Mouse (Mus musculus) liver, embryonic 16.5 days (tissue): ENCODE results near the gene Spdye4b. TPM values are rescaled to one million over a fixed set of nuclear protein-coding genes. Genes with fewer than 3 reads are reported as not detected.
"Not testable (repeated sequence)": the region's sequence is repeated elsewhere in the genome, so short reads cannot be mapped to it uniquely, and the experiment has no call there.

Experiments used
- ATAC-seq: fragments of 200-750 bp; cut with Nextera tagmentation; 2 replicates; pipeline ENCODE4 v1.8.0; 2017; ENCODE audit warnings: low read depth, mild to moderate bottlenecking, moderate number of reproducible peaks, moderate library complexity
- H3K27ac ChIP-seq: fragments of 300-500 bp; sonication (generic); 2 replicates; pipeline ENCODE4 v1.5.1; 2014; ENCODE audit warnings: mild to moderate bottlenecking, low read length
- H3K27me3 ChIP-seq: fragments of 300-500 bp; sonication (generic); 2 replicates; pipeline ENCODE4 v1.6.1; 2014; ENCODE audit warnings: low read depth, low read length, mixed read lengths; ENCODE audit not compliant: control insufficient read depth, insufficient read depth
- H3K36me3 ChIP-seq: fragments of 300-500 bp; sonication (generic); 2 replicates; pipeline ENCODE4 v1.6.1; 2014; ENCODE audit warnings: mild to moderate bottlenecking; ENCODE audit not compliant: control insufficient read depth, insufficient read depth
- H3K4me1 ChIP-seq: fragments of 300-500 bp; sonication (generic); 2 replicates; pipeline ENCODE4 v1.6.1; 2014; ENCODE audit warnings: low read depth, low read length, mixed read lengths; ENCODE audit not compliant: control insufficient read depth
- H3K4me2 ChIP-seq: fragments of 300-500 bp; sonication (generic); 2 replicates; pipeline ENCODE4 v1.6.1; 2014; ENCODE audit warnings: low read depth, low read length, mixed read lengths
- H3K4me3 ChIP-seq: fragments of 300-500 bp; sonication (generic); 2 replicates; pipeline ENCODE4 v1.5.1; 2014; ENCODE audit warnings: low read depth, mild to moderate bottlenecking, low read length
- H3K9ac ChIP-seq: fragments of 300-500 bp; sonication (generic); 2 replicates; pipeline ENCODE4 v1.6.1; 2014; ENCODE audit warnings: low read depth, low read length
- H3K9me3 ChIP-seq: fragments of 300-500 bp; sonication (generic); replicated peaks from 2 replicates; pipeline ENCODE4 v1.6.1; 2016; ENCODE audit warnings: low read length; ENCODE audit not compliant: control insufficient read depth
- WGBS: fragments of 180-500 bp; shearing (Covaris S2); extraction: QIAGEN DNeasy Blood & Tissue Kit; methylation state at CpG from one replicate; pipeline ENCODE4 v1.1.7; 2014; ENCODE audit not compliant: insufficient replicate concordance; 5-methylcytosine and 5-hydroxymethylcytosine counted together
- polyA plus RNA-seq: library from polyadenylated mRNA; unstranded; fragments of >200 nt; fragmentation: Nextera tagmentation; extraction: Ambion mirVana; gene quantifications from 2 replicates; pipeline ENCODE4 v1.2.1, GENCODE M21; 2015

The Spdye4b gene
- not detected in 2 replicates for polyA plus RNA-seq

- H3K4me1 ChIP-seq: peaks cover 6% of the 10 kb centered on the region
- WGBS: 1% methylated on average over 58 of the region's 58 CpGs
Observed at GRCm38 (mm10) chr5:143180255-143181076, at the start of gene Spdye4b, which contains the start of gene Rbak. Gene Spdye4b (plus strand): TSS chr5:143181017. Gene Rbak (minus strand): TSS chr5:143180775.

GRCm38 (mm10) chr5:143132935-143133514 is 47.8 kb upstream of the Spdye4b start:
- H3K4me3 ChIP-seq: no peak overlapping the region
- no peak overlapping the region for H3K9ac ChIP-seq
- no peak overlapping the region for H3K4me2 ChIP-seq
- 17% methylated on average over 13 of the region's 13 CpGs for WGBS
- H3K4me1 ChIP-seq: peaks cover 4% of the 10 kb centered on the region; the same call in 1 of the 2 replicates
- H3K9me3 ChIP-seq: no peaks in the 10 kb centered on the region
- no peak for ATAC-seq
- H3K36me3 ChIP-seq: no peaks in the 10 kb centered on the region
- no peaks in the 10 kb centered on the region for H3K27me3 ChIP-seq
- no peak overlapping the region for H3K27ac ChIP-seq

More at GRCm38 (mm10) chr5:143180255-143181076, at the start of gene Spdye4b, which contains the start of gene Rbak:
- Histone ChIP-seq H3K4me2 (peak within 1 kb of the TSS; percentile 74), H3K9me3 (no peaks in the 10 kb centered on the region), H3K4me3 (peak within 1 kb of the TSS; percentile 68), H3K27ac (peak within 1 kb of the TSS; percentile 17; the same call in 1 of the 2 replicates), H3K9ac (peak within 1 kb of the TSS; percentile 65), H3K27me3 (no peaks in the 10 kb centered on the region), H3K36me3 (peaks cover 20% of the 10 kb centered on the region)
- ATAC-seq: peak; percentile 92

GRCm38 (mm10) chr5:143134216-143135010 is 46.4 kb upstream of the Spdye4b start:
- not testable (repeated sequence) for H3K4me2 ChIP-seq, H3K4me3 ChIP-seq, H3K27ac ChIP-seq, H3K36me3 ChIP-seq, H3K9me3 ChIP-seq, ATAC-seq, H3K9ac ChIP-seq, H3K27me3 ChIP-seq, H3K4me1 ChIP-seq
- 75% methylated on average over 3 of the region's 6 CpGs for WGBS

GRCm38 (mm10) chr5:143135042-143135441 is 45.8 kb upstream of the Spdye4b start:
- 54% methylated on average over 7 of the region's 7 CpGs for WGBS
- Histone ChIP-seq H3K27ac (no peak overlapping the region), H3K4me2 (no peak overlapping the region), H3K9ac (no peak overlapping the region), H3K4me1 (peaks cover 4% of the 10 kb centered on the region; the same call in 1 of the 2 replicates), H3K36me3 (no peaks in the 10 kb centered on the region), H3K4me3 (no peak overlapping the region), H3K9me3 (no peaks in the 10 kb centered on the region), H3K27me3 (no peaks in the 10 kb centered on the region)
- ATAC-seq: no peak

GRCm38 (mm10) chr5:143137580-143137979 is 43.2 kb upstream of the Spdye4b start:
- no peaks in the 10 kb centered on the region for H3K27me3 ChIP-seq
- ATAC-seq: peak; percentile 53; the same call in 1 of the 2 replicates
- H3K27ac ChIP-seq: no peak overlapping the region
- no peaks in the 10 kb centered on the region for H3K36me3 ChIP-seq
- H3K4me1 ChIP-seq: peaks cover 4% of the 10 kb centered on the region; the same call in 1 of the 2 replicates
- H3K4me2 ChIP-seq: no peak overlapping the region
- no peaks in the 10 kb centered on the region for H3K9me3 ChIP-seq
- H3K4me3 ChIP-seq: no peak overlapping the region
- no peak overlapping the region for H3K9ac ChIP-seq
- 64% methylated on average over 13 of the region's 13 CpGs for WGBS

GRCm38 (mm10) chr5:143147481-143147880 is 33.3 kb upstream of the Spdye4b start, which contains the start of gene Olfr718-ps1:
Gene Olfr718-ps1 (minus strand): TSS chr5:143147581.
- WGBS: 44% methylated on average over 3 of the region's 3 CpGs
- H3K4me2 ChIP-seq: no peak within 1 kb of the TSS
- H3K27me3 ChIP-seq: no peaks in the 10 kb centered on the region
- no peak within 1 kb of the TSS for H3K27ac ChIP-seq
- no peak within 1 kb of the TSS for H3K4me3 ChIP-seq
- H3K9ac ChIP-seq: no peak within 1 kb of the TSS
- 0 out of 2 replicates have a peak, but pooled peaks cover 2% of the 10 kb centered on the region for H3K9me3 ChIP-seq
- H3K4me1 ChIP-seq: no peaks in the 10 kb centered on the region
- no peaks in the 10 kb centered on the region for H3K36me3 ChIP-seq
- no peak for ATAC-seq

- 65% methylated on average over 5 of the region's 5 CpGs for WGBS
- Histone ChIP-seq H3K27ac (no peak overlapping the region), H3K4me3 (no peak overlapping the region), H3K9me3 (0 out of 2 replicates have a peak, but pooled peaks cover 2% of the 10 kb centered on the region), H3K9ac (no peak overlapping the region), H3K27me3 (no peaks in the 10 kb centered on the region), H3K4me1 (no peaks in the 10 kb centered on the region), H3K4me2 (no peak overlapping the region), H3K36me3 (no peaks in the 10 kb centered on the region)
- no peak for ATAC-seq
Observed at GRCm38 (mm10) chr5:143148661-143149060, 32.2 kb upstream of the Spdye4b start.

- Histone ChIP-seq H3K4me1 (no peaks in the 10 kb centered on the region), H3K36me3 (no peaks in the 10 kb centered on the region), H3K4me3 (no peak overlapping the region), H3K27ac (no peak overlapping the region), H3K4me2 (no peak overlapping the region), H3K9ac (no peak overlapping the region), H3K27me3 (no peaks in the 10 kb centered on the region), H3K9me3 (0 out of 2 replicates have a peak, but pooled peaks cover 2% of the 10 kb centered on the region)
- WGBS: 56% methylated on average over 2 of the region's 2 CpGs
- no peak for ATAC-seq
Observed at GRCm38 (mm10) chr5:143149536-143149935, 31.3 kb upstream of the Spdye4b start.
